Mouse (Mus musculus): ENCODE measurements around the gene Scn5a.

The Scn5a gene

GRCm38 (mm10) chr9:119504981-119505658, 73.7 kb downstream of the Scn5a start:
- DNase-seq (ENCODE audit: low read depth) = no peak

GRCm38 (mm10) chr9:119503613-119504012, 75.2 kb downstream of the Scn5a start:
- DNase-seq (ENCODE audit: low read depth) = no peak

- no peak for DNase-seq (ENCODE audit: low read depth)
These were observed 79.9 kb downstream of the Scn5a start for GRCm38 (mm10) chr9:119498885-119499284.

GRCm38 (mm10) chr9:119498247-119498607, 80.6 kb downstream of the Scn5a start:
- no peak for DNase-seq (ENCODE audit: low read depth)

GRCm38 (mm10) chr9:119497546-119498246, 81.1 kb downstream of the Scn5a start:
- DNase-seq (ENCODE audit: low read depth) = no peak

- DNase-seq (ENCODE audit: low read depth) = no peak
These were observed 81.9 kb downstream of the Scn5a start for GRCm38 (mm10) chr9:119496960-119497359.

- DNase-seq (ENCODE audit: low read depth) = no peak
These were observed 82.5 kb downstream of the Scn5a start for GRCm38 (mm10) chr9:119496354-119496753.

GRCm38 (mm10) chr9:119484868-119485267, 93.9 kb downstream of the Scn5a start:
- DNase-seq (ENCODE audit: low read depth) = no peak

- DNase-seq (ENCODE audit: low read depth) = no peak
These were observed 94.4 kb downstream of the Scn5a start for GRCm38 (mm10) chr9:119484420-119484819.

GRCm38 (mm10) chr9:119483554-119484353, 95.1 kb downstream of the Scn5a start:
- no peak for DNase-seq (ENCODE audit: low read depth)

GRCm38 (mm10) chr9:119481612-119482011, 97.2 kb downstream of the Scn5a start:
- DNase-seq (ENCODE audit: low read depth) = no peak

GRCm38 (mm10) chr9:119479297-119479696, 99.5 kb downstream of the Scn5a start:
- DNase-seq (ENCODE audit: low read depth) = no peak

- DNase-seq (ENCODE audit: low read depth) = no peak
These were observed 100.5 kb downstream of the Scn5a start for GRCm38 (mm10) chr9:119478345-119478744.

GRCm38 (mm10) chr9:119477754-119478153, 101.1 kb downstream of the Scn5a start:
- no peak for DNase-seq (ENCODE audit: low read depth)

GRCm38 (mm10) chr9:119474717-119475611, 103.9 kb downstream of the Scn5a start:
- DNase-seq (ENCODE audit: low read depth) = no peak

- DNase-seq (ENCODE audit: low read depth) = no peak
These were observed 105.1 kb downstream of the Scn5a start for GRCm38 (mm10) chr9:119473608-119474164.

- no peak for DNase-seq (ENCODE audit: low read depth)
These were observed 105.8 kb downstream of the Scn5a start for GRCm38 (mm10) chr9:119473011-119473410.

- no peak for DNase-seq (ENCODE audit: low read depth)
These were observed 106.4 kb downstream of the Scn5a start for GRCm38 (mm10) chr9:119472412-119472918.

GRCm38 (mm10) chr9:119469691-119470353, 109.0 kb downstream of the Scn5a start:
- DNase-seq (ENCODE audit: low read depth) = no peak

- no peak for DNase-seq (ENCODE audit: low read depth)
These were observed 113.2 kb downstream of the Scn5a start for GRCm38 (mm10) chr9:119465595-119465994.

- no peak for DNase-seq (ENCODE audit: low read depth)
These were observed 113.8 kb downstream of the Scn5a start for GRCm38 (mm10) chr9:119465056-119465455.

Data from c-Kit-positive CD71-negative TER-119-negative erythroid progenitor cells, embryonic 14.5 days (primary cell).